Mouse (Mus musculus) CH12.LX (cell line): ENCODE results near the gene 1810049J17Rik. TPM values are rescaled to one million over a fixed set of nuclear protein-coding genes. Genes with fewer than 3 reads are reported as not detected.

Source experiments
- DNase-seq: peaks from one replicate; pipeline ENCODE4 v3.0.0-alpha.2; 2013; ENCODE audit errors: extremely low read depth
- H3K27ac ChIP-seq: 2 replicates; pipeline ENCODE4 v1.5.1; 2012; ENCODE audit warnings: low read depth, mild to moderate bottlenecking, control low read depth, moderate library complexity; ENCODE audit not compliant: insufficient read depth
- H3K27me3 ChIP-seq: replicated peaks from 2 replicates; pipeline ENCODE3; 2012; ENCODE audit warnings: inconsistent platforms
- H3K36me3 ChIP-seq, 2 experiments: replicated peaks in 1 of 2; 2 replicates each; pipeline versions ENCODE3 to v1.6.1; 2012; ENCODE audit warnings: inconsistent platforms in 1 of 2, low read length in 1 of 2, mild to moderate bottlenecking in 1 of 2, mixed read lengths in 1 of 2, moderate library complexity in 1 of 2; ENCODE audit not compliant: control insufficient read depth in 1 of 2, insufficient read depth in 1 of 2
- H3K4me1 ChIP-seq, 2 experiments: 2 replicates each; pipeline ENCODE4 v1.6.1; 2012; ENCODE audit warnings: inconsistent platforms in 1 of 2, moderate library complexity in 1 of 2; ENCODE audit not compliant: insufficient read depth in 2 of 2, control insufficient read depth in 1 of 2
- H3K4me2 ChIP-seq: 2 replicates; pipeline ENCODE4 v1.6.1; 2012; ENCODE audit warnings: low read depth, mild to moderate bottlenecking, control low read depth; ENCODE audit not compliant: poor library complexity, insufficient read depth, severe bottlenecking
- H3K4me3 ChIP-seq, 3 experiments: fragments of 150-350 bp in 1 of 3; sonication (generic) in 1 of 3; replicated peaks in 1 of 3; 2 replicates each; pipeline versions ENCODE3 to v1.5.1; 2011 to 2012; ENCODE audit warnings: low read depth in 2 of 3, low read length in 2 of 3, mild to moderate bottlenecking in 2 of 3, moderate library complexity in 2 of 3, control low read depth in 1 of 3, improper control_type of control experiment in 1 of 3, inconsistent platforms in 1 of 3, mixed read lengths in 1 of 3; ENCODE audit not compliant: poor library complexity in 1 of 3
- H3K79me2 ChIP-seq: replicated peaks from 2 replicates; pipeline ENCODE4 v1.6.1; 2012; ENCODE audit warnings: mild to moderate bottlenecking, moderate library complexity; ENCODE audit not compliant: control insufficient read depth, poor library complexity, insufficient read depth, severe bottlenecking; ENCODE audit errors: extremely low read depth
- H3K9ac ChIP-seq: 2 replicates; pipeline ENCODE4 v1.6.1; 2012; ENCODE audit warnings: low read depth, mild to moderate bottlenecking, control low read depth, moderate library complexity; ENCODE audit not compliant: insufficient read depth
- H3K9me3 ChIP-seq: replicated peaks from 2 replicates; pipeline ENCODE3; 2012; ENCODE audit warnings: low read length, inconsistent platforms, mixed read lengths
- BHLHE40 ChIP-seq: IDR thresholded peaks from 2 replicates; pipeline ENCODE4 v1.6.1; 2011; ENCODE audit warnings: mild to moderate bottlenecking, low read depth, low read length, improper control_type of control experiment
- CHD2 ChIP-seq: IDR thresholded peaks from 2 replicates; pipeline ENCODE4 v1.6.1; 2011; ENCODE audit warnings: low read length, improper control_type of control experiment
- CTCF ChIP-seq, 2 experiments: IDR thresholded peaks in 1 of 2; conservative IDR thresholded peaks in 1 of 2; 2 replicates each; pipeline ENCODE4 v1.5.1; 2011 to 2012; ENCODE audit warnings: low read depth in 2 of 2, low read length in 2 of 2, improper control_type of control experiment in 1 of 2, inconsistent platforms in 1 of 2, mild to moderate bottlenecking in 1 of 2, moderate library complexity in 1 of 2
- ETS1 ChIP-seq: conservative IDR thresholded peaks from 2 replicates; pipeline ENCODE4 v1.6.1; 2012; ENCODE audit warnings: low read depth, mild to moderate bottlenecking, inconsistent platforms, low read length, improper control_type of control experiment, moderate library complexity
- HCFC1 ChIP-seq: IDR thresholded peaks from 2 replicates; pipeline ENCODE4 v1.6.1; 2012; ENCODE audit warnings: low read depth, mild to moderate bottlenecking, inconsistent platforms, low read length, improper control_type of control experiment
- IRF4 ChIP-seq: IDR thresholded peaks from 2 replicates; pipeline ENCODE4 v1.6.1; 2014; ENCODE audit warnings: low read depth, mild to moderate bottlenecking, inconsistent platforms, low read length, improper control_type of control experiment
- KAT2A ChIP-seq: IDR thresholded peaks from 2 replicates; pipeline ENCODE4 v1.6.1; 2012; ENCODE audit warnings: low read length, improper control_type of control experiment, inconsistent platforms; ENCODE audit not compliant: insufficient replicate concordance
- MAFK ChIP-seq: IDR thresholded peaks from 2 replicates; pipeline ENCODE4 v1.6.1; 2011; ENCODE audit warnings: low read length, improper control_type of control experiment; ENCODE audit not compliant: insufficient replicate concordance
- MAZ ChIP-seq: IDR thresholded peaks from 2 replicates; pipeline ENCODE4 v1.6.1; 2012; ENCODE audit warnings: low read depth, mild to moderate bottlenecking, inconsistent platforms, low read length, improper control_type of control experiment, moderate library complexity
- NRF1 ChIP-seq: IDR thresholded peaks from 2 replicates; pipeline ENCODE4 v1.6.1; 2014; ENCODE audit warnings: low read depth, mild to moderate bottlenecking, inconsistent platforms, low read length, improper control_type of control experiment, moderate library complexity
- PAX5 ChIP-seq: IDR thresholded peaks from 2 replicates; pipeline ENCODE4 v1.6.1; 2012; ENCODE audit warnings: low read length, inconsistent platforms, mixed read lengths
- POLR2AphosphoS2 ChIP-seq: IDR thresholded peaks from 2 replicates; pipeline ENCODE4 v1.6.1; 2011; ENCODE audit warnings: low read depth, low read length, improper control_type of control experiment
- SIN3A ChIP-seq: IDR thresholded peaks from 2 replicates; pipeline ENCODE4 v1.6.1; 2012; ENCODE audit warnings: low read length, improper control_type of control experiment, inconsistent platforms
- TCF12 ChIP-seq: IDR thresholded peaks from 2 replicates; pipeline ENCODE4 v1.6.1; 2014; ENCODE audit warnings: low read depth, mild to moderate bottlenecking, inconsistent platforms, low read length, improper control_type of control experiment
- USF1 ChIP-seq: IDR thresholded peaks from 2 replicates; pipeline ENCODE4 v1.6.1; 2014; ENCODE audit warnings: low read depth, mild to moderate bottlenecking, inconsistent platforms, low read length, improper control_type of control experiment
- ZKSCAN1 ChIP-seq: IDR thresholded peaks from 2 replicates; pipeline ENCODE4 v1.6.1; 2012; ENCODE audit warnings: low read depth, inconsistent platforms, low read length, improper control_type of control experiment, borderline replicate concordance
- dilution Hi-C: fragments of 300-500 bp; cut with MboI; formaldehyde crosslinking; loops from 2 replicates; pipeline ENCODE4 v1.14.3; 2020; ENCODE audit warnings: low sequenced_read_pairs; ENCODE audit not compliant: extremely low pct_unique_long_range_greater_than_20kb, extremely low pct_ligation_motif_present
- in situ Hi-C: fragments of 300-500 bp; cut with MboI; formaldehyde crosslinking; loops from 3 replicates; pipeline ENCODE4 v1.14.3; 2019; ENCODE audit warnings: low sequenced_read_pairs, low pct_ligation_motif_present, low pct_unique_long_range_greater_than_20kb, mixed read lengths
- polyA plus RNA-seq: library from polyadenylated mRNA; unstranded; fragments of >175 nt; gene quantifications from 2 replicates; pipeline ENCODE4 v1.2.1, GENCODE M21; 2012; ENCODE audit warnings: low read depth; ENCODE audit not compliant: insufficient read length
- total RNA-seq, 2 experiments: library from RNA; depleted of rRNA; stranded (reverse); fragments of 300-350 nt in 1 of 2; fragments of >200 nt in 1 of 2; gene quantifications; 2 replicates each; pipeline ENCODE4 v1.2.3; 2012 to 2014

1810049J17Rik gene
- total and polyA plus RNA-seq, 3 experiments, result 17.6 TPM; not detected in 2

DNA sequence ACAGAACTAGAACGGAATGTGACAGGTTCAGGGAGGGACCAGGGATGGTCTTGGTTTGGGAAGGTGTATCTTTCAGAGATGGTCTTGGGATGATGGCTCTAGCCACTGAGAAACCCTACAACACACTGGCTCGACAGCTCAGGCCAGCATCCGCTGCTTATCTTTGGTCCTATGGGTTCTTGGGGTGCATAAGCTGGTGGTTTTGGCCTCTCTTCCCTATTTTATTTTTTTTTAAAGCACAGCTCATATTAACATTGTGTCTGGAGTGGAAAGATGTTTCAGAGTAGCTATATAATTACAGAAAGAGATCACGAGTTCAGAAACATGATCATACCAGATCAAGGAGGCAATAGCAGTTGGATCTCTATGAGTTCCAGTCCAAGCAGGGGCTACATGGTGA is 42.4 kb upstream of the 1810049J17Rik start:
- no peaks in the 10 kb centered on the region for H3K27me3 ChIP-seq
- H3K4me1 ChIP-seq, result no peaks in the 10 kb centered on the region
- H3K79me2 ChIP-seq, result no peaks in the 10 kb centered on the region
- no peak overlapping the region for H3K27ac ChIP-seq
- H3K36me3 ChIP-seq, result peaks cover 0 to 23% of the 10 kb centered on the region in 2 experiments
- in situ Hi-C loops (loop anchor here (10.0 kb wide), 1 partner anchor 169 kb away; no protein-coding TSS in a partner anchor), dilution Hi-C loops (no loop called here)
- H3K9ac ChIP-seq, result no peak overlapping the region
- no peaks in the 10 kb centered on the region for H3K9me3 ChIP-seq
- TF ChIP-seq USF1 (no peak), KAT2A (no peak), ETS1 (no peak), HCFC1 (no peak), TCF12 (no peak), NRF1 (no peak), PAX5 (no peak), SIN3A (no peak), CHD2 (no peak), CTCF (conservative IDR thresholded peaks at IDR 0.05 in 1 of 2, IDR thresholded peaks at IDR 0.05 in 1 of 2; ENCODE audit: low read depth in 2 of 2, low read length in 2 of 2) (no peak), ZKSCAN1 (no peak), MAZ (no peak), IRF4 (no peak), POLR2AphosphoS2 (no peak), MAFK (no peak), BHLHE40 (no peak)
- H3K4me3 ChIP-seq, result no peak overlapping the region
- no peak overlapping the region for H3K4me2 ChIP-seq
- DNase-seq, result no peak

- no peaks in the 10 kb centered on the region for H3K9me3 ChIP-seq
- no peak overlapping the region for H3K9ac ChIP-seq
- H3K27ac ChIP-seq, result no peak overlapping the region
- no peak overlapping the region for H3K4me3 ChIP-seq
- in situ Hi-C loops (loop anchor here (10.0 kb wide), 1 partner anchor 168 kb away; no protein-coding TSS in a partner anchor), dilution Hi-C loops (no loop called here)
- no peaks in the 10 kb centered on the region for H3K27me3 ChIP-seq
- H3K36me3 ChIP-seq, result peaks cover 0 to 33% of the 10 kb centered on the region in 2 experiments
- H3K4me1 ChIP-seq, result no peaks in the 10 kb centered on the region
- H3K4me2 ChIP-seq, result no peak overlapping the region
- no peak for DNase-seq
- H3K79me2 ChIP-seq, result no peaks in the 10 kb centered on the region
- TF ChIP-seq ETS1 (no peak), CTCF (conservative IDR thresholded peaks at IDR 0.05 in 1 of 2, IDR thresholded peaks at IDR 0.05 in 1 of 2; ENCODE audit: low read depth in 2 of 2, low read length in 2 of 2) (no peak)
Observed at GRCm38 (mm10) chr15:12362701-12363040, 41.0 kb upstream of the 1810049J17Rik start.
